Mouse (Mus musculus) hindbrain, embryonic 11.5 days (tissue): ENCODE measurements around the gene Usp6nl. TPM values are rescaled to one million over a fixed set of nuclear protein-coding genes. Genes with fewer than 3 reads are reported as not detected.
A peak's percentile ranks its signal among the peaks of the same experiment; 100 is the strongest.

ENCODE experiments used
- ATAC-seq: fragments of 200-750 bp; cut with Nextera tagmentation; 2 replicates; pipeline ENCODE4 v1.8.0; 2017; ENCODE audit warnings: mild to moderate bottlenecking, moderate TSS enrichment, moderate library complexity; ENCODE audit not compliant: low FRiP score
- DNase-seq: peaks from one replicate; pipeline ENCODE4 v3.0.0-alpha.2; 2015; ENCODE audit warnings: low spot score
- H3K27ac ChIP-seq: fragments of 300-500 bp; sonication (generic); 2 replicates; pipeline ENCODE4 v1.5.1; 2014; ENCODE audit warnings: mild to moderate bottlenecking, low read depth, low read length
- H3K27me3 ChIP-seq: fragments of 300-500 bp; sonication (generic); 2 replicates; pipeline ENCODE4 v1.6.1; 2014; ENCODE audit warnings: mild to moderate bottlenecking, low read length, moderate library complexity, mixed read lengths; ENCODE audit not compliant: control insufficient read depth, insufficient read depth
- H3K36me3 ChIP-seq: fragments of 300-500 bp; sonication (generic); 2 replicates; pipeline ENCODE4 v1.6.1; 2014; ENCODE audit warnings: mild to moderate bottlenecking, low read length, moderate library complexity, mixed read lengths; ENCODE audit not compliant: control insufficient read depth, insufficient read depth
- H3K4me1 ChIP-seq: fragments of 300-500 bp; sonication (generic); replicated peaks from 2 replicates; pipeline ENCODE4 v1.6.1; 2014; ENCODE audit warnings: low read length, mixed read lengths; ENCODE audit not compliant: control insufficient read depth, insufficient read depth
- H3K4me2 ChIP-seq: fragments of 300-500 bp; sonication (generic); replicated peaks from 2 replicates; pipeline ENCODE4 v1.6.1; 2014; ENCODE audit warnings: mild to moderate bottlenecking, low read depth, low read length
- H3K4me3 ChIP-seq: fragments of 300-500 bp; sonication (generic); 2 replicates; pipeline ENCODE4 v1.5.1; 2014; ENCODE audit warnings: low read depth, low read length
- H3K9ac ChIP-seq: fragments of 300-500 bp; sonication (generic); 2 replicates; pipeline ENCODE4 v1.6.1; 2014; ENCODE audit warnings: low read depth, low read length
- H3K9me3 ChIP-seq: fragments of 300-500 bp; sonication (generic); 2 replicates; pipeline ENCODE4 v1.6.1; 2016; ENCODE audit warnings: low read length; ENCODE audit not compliant: control insufficient read depth
- WGBS: fragments of 180-500 bp; shearing (Covaris S2); extraction: QIAGEN DNeasy Blood & Tissue Kit; methylation state at CpG from one replicate; pipeline ENCODE4 v1.1.7; 2014; 5-methylcytosine and 5-hydroxymethylcytosine counted together
- polyA plus RNA-seq: library from polyadenylated mRNA; unstranded; fragments of >200 nt; fragmentation: Nextera tagmentation; extraction: Ambion mirVana; gene quantifications from 2 replicates; pipeline ENCODE4 v1.2.1, GENCODE M21; 2014

The Usp6nl gene
- polyA plus RNA-seq, 1 experiment from 2014 or later: 15.8 TPM

DNA sequence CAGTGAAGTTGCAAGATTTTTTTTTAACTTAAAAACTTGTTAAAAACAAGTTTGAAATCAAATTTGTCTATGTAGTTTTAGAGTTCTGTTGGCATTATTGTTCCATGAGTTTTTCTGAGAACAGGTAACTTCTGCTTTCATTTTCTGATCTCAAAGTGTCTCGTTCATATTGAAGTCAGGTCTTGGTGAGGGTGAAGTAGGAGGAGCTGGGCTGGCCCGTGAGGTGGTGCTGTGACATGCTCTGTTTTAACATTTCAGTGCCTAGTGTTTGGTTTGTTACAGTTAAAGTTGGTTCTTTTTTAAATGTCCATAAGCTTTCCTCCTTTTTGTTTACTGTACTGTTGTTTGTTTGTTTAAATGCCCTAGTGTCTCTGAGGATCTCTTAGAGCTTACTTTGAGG, 15.0 kb downstream of the Usp6nl start:
- no peak for DNase-seq
- ATAC-seq: no peak
- Histone ChIP-seq H3K4me3 (no peak overlapping the region), H3K27me3 (no peaks in the 10 kb centered on the region), H3K4me1 (no peaks in the 10 kb centered on the region; the same call in 1 of the 2 replicates), H3K36me3 (no peaks in the 10 kb centered on the region), H3K4me2 (no peak overlapping the region), H3K9me3 (no peaks in the 10 kb centered on the region), H3K9ac (no peak overlapping the region), H3K27ac (no peak overlapping the region)
- WGBS: 87% methylated on average over 2 of the region's 2 CpGs

DNA sequence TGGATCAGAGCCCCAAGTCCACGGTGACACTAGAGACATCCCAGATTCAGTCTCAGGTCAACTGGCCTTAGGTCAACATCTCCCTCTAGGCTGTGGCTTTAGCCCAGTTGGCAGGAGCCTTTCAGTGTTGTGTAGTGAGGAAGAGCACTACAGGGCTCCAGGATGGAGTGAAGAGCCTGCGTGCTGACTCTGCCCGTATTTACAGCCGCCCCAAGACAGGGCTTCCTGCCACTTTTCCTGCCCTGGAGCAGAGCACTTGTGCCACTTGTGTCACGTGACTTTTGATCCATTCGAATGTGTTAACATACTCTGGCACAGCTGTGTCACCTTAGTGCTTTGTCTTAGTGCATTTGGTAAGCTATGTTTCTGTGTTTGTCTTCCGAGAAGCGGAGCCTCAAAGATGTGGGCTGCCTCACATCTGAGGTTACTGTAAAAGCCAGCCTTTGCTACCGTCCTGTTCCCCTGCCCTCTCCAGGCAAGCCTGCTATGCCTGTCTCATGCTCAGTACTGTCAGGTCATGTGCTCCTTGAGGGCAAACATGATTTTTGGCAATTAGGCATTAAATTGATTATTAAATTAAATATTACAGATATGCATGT, 15.7 kb downstream of the Usp6nl start:
- no peak for DNase-seq
- no peak overlapping the region for H3K4me2 ChIP-seq
- H3K36me3 ChIP-seq: no peaks in the 10 kb centered on the region
- no peaks in the 10 kb centered on the region for H3K27me3 ChIP-seq
- 87% methylated on average over 9 of the region's 9 CpGs for WGBS
- H3K4me3 ChIP-seq: no peak overlapping the region
- no peaks in the 10 kb centered on the region for H3K9me3 ChIP-seq
- no peak overlapping the region for H3K27ac ChIP-seq
- no peak overlapping the region for H3K9ac ChIP-seq
- no peak for ATAC-seq
- no peaks in the 10 kb centered on the region; the same call in 1 of the 2 replicates for H3K4me1 ChIP-seq

DNA sequence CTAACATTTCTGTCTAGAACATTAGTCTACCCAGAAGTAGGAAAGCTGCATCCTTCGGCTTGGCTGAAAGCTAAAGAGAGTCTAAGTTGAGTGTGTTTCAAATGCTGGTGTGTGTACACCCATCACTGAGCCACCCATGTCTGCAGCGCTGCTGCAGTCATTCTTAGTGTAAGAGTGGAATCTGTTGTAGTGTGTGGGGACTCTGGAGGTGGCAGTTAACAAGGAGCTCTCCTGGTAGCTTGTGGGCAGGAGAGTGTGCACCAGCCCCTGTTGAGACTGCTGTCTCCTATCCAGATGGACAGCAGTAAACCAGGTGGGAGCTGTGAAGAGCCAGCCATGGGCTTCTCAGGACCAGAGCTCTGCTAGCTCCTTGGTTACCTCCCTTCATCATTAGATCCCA, 18.0 kb downstream of the Usp6nl start:
- ATAC-seq (no peak), DNase-seq (no peak)
- WGBS: 94% methylated on average over 2 of the region's 2 CpGs
- Histone ChIP-seq H3K27me3 (no peaks in the 10 kb centered on the region), H3K9ac (no peak overlapping the region), H3K4me3 (no peak overlapping the region), H3K9me3 (no peaks in the 10 kb centered on the region), H3K36me3 (no peaks in the 10 kb centered on the region), H3K4me1 (no peaks in the 10 kb centered on the region), H3K4me2 (no peak overlapping the region), H3K27ac (no peak overlapping the region)

DNA sequence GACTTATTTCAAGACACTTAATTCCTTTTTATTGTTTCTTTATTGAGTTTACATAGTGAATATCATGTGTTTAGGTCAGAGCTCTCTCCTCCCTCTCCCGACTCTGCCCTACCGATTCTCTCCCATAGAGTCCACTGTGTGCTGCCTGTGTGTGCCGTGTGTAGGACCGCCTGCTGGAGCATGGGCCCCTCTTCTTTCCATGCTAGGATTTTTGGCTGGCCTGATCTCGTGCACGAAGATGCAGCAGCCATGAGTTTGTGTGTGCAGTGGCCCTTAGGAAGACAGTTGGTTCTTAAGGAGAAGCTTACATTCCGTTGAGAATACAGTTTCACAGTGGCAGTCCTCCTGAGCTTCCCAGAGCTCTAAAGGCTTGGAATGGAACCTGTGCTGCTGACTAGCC, 19.0 kb downstream of the Usp6nl start:
- Histone ChIP-seq H3K9me3 (no peaks in the 10 kb centered on the region), H3K9ac (no peak overlapping the region), H3K4me2 (no peak overlapping the region), H3K4me1 (no peaks in the 10 kb centered on the region), H3K27ac (no peak overlapping the region), H3K4me3 (no peak overlapping the region), H3K36me3 (no peaks in the 10 kb centered on the region), H3K27me3 (no peaks in the 10 kb centered on the region)
- WGBS: 89% methylated on average over 7 of the region's 7 CpGs
- ATAC-seq: no peak
- DNase-seq: no peak

DNA sequence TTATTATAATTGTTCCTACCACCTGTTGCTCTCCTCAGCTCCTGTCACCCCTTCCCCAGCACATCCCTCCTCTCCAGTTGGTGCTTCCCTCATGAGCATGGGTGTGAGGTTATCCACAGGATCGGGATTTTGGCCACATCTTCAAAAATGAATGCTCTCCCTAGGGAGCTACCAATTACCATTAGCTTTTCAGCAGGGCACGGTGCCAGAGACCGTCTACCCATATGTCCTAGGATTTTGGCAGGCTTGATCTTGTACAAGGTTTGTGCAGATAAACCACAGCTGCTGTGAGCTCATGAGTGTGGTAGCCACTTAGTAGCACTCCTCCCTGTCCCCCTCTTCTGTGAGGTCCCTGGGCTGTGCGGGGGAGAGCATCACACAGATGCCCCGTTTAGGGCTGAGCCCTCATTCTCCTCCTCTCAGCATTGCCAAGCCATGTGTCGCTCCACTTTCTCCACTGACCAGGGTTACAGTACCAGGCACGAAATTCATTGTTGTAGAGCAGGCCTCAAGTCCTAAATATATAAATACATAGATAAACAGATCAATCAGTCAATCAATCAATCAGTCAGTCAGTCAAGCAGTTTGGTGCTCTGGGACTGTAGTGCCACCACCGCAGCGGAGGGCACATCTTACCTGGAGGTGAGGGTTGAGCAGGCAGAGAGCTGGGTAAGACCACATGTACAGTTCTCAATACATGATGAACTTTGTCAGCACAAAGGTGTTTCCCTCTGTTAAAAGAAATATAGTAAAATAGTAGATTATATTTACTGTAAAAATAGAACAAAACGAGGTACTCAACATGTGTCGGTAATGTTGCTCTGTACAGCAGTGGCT, 27.0 kb downstream of the Usp6nl start:
- Histone ChIP-seq H3K4me3 (no peak overlapping the region), H3K4me1 (no peaks in the 10 kb centered on the region; the same call in 1 of the 2 replicates), H3K9ac (no peak overlapping the region), H3K27me3 (no peaks in the 10 kb centered on the region), H3K27ac (no peak overlapping the region), H3K36me3 (no peaks in the 10 kb centered on the region), H3K9me3 (no peaks in the 10 kb centered on the region), H3K4me2 (no peak overlapping the region)
- ATAC-seq: no peak
- WGBS: 81% methylated on average over 11 of the region's 11 CpGs
- DNase-seq: no peak

DNA sequence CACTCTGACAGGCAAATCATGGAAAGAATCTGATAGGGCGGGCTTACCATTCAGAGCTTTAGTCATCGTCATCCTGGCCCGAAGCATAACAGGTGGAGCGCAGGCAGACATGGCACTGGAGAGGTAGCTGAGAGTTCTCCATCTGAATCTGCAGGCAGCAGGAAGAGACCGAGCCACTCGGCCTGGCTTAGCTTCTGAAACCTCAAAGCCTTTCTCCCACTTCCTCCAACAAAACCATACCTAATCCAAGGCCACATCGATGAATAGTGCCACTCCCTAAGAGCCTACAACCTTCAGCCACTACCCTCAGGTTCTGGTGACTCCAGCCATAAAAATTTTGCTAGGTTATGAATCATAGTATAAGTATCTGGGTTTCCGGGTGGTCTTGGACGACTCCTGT, 27.7 kb downstream of the Usp6nl start:
- Histone ChIP-seq H3K27ac (no peak overlapping the region), H3K4me2 (no peak overlapping the region), H3K36me3 (no peaks in the 10 kb centered on the region), H3K27me3 (no peaks in the 10 kb centered on the region), H3K4me3 (no peak overlapping the region), H3K9ac (no peak overlapping the region), H3K4me1 (no peaks in the 10 kb centered on the region; the same call in 1 of the 2 replicates), H3K9me3 (no peaks in the 10 kb centered on the region)
- no peak for DNase-seq
- WGBS: 89% methylated on average over 9 of the region's 9 CpGs
- ATAC-seq: no peak

DNA sequence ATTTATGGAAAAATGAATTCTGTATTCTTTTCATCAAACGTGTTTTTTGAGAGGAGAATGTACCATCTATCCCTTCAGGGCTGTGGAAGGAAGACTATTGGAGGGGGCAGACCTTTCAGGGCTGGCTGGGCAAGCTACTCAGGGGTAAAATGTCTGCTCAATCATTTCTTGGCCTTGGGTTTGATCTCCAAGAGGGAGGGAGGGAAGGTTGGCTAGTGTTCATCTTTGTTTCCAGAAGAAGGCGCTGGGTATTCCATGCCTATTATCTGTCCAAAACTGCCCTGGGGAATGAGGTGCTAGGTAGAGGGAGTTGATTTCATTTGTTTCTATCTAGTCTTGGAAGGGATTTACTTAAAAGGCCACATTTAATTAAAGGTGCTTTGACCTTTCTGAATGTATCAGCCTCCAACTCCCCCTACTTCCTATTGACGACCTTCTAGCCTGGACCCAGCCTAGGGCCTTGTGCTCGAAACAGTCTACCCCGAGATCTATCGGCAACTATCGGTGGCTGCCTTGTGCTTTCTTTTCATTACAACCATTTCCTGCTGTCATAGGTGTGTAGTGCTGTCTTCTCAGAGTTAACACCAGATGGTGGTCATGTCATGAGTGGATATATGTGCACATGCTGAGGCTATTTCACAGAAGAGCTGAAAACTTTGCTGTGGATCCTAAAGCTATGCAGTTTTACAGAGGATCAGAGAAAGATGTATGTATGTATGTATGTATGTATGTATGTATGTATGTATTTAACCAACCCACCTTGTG, 28.6 kb downstream of the Usp6nl start:
- H3K27me3 ChIP-seq: no peaks in the 10 kb centered on the region
- ATAC-seq: no peak
- no peak for DNase-seq
- no peak overlapping the region for H3K9ac ChIP-seq
- H3K27ac ChIP-seq: no peak overlapping the region
- H3K4me3 ChIP-seq: no peak overlapping the region
- WGBS: 79% methylated on average over 7 of the region's 7 CpGs
- H3K4me1 ChIP-seq: no peaks in the 10 kb centered on the region; the same call in 1 of the 2 replicates
- H3K4me2 ChIP-seq: no peak overlapping the region
- H3K36me3 ChIP-seq: no peaks in the 10 kb centered on the region
- no peaks in the 10 kb centered on the region for H3K9me3 ChIP-seq

DNA sequence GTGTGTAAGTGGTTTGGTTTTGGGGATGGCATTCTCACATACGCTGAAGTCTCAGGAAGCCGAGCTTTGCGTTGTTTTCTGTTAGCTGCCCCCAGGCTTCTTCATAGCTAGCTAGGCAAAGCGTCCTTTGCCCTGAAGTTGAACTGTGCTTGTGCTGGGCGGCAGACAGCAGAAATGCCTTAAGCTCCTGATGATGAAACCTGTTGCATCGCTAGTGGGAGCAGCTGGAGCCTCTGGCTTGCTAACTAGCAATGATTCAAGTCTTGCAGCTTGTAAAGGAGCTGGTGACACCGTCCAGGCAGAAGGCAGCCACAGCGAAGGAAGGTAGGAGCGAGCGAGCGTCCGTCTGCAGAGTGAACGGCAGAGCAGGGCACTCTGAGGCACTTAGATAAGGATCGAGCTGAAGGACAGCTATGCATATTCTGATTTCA, 30.1 kb downstream of the Usp6nl start:
- Histone ChIP-seq H3K9ac (no peak overlapping the region), H3K36me3 (no peaks in the 10 kb centered on the region), H3K9me3 (no peaks in the 10 kb centered on the region), H3K4me3 (no peak overlapping the region), H3K4me2 (no peak overlapping the region), H3K27me3 (no peaks in the 10 kb centered on the region), H3K4me1 (no peaks in the 10 kb centered on the region; the same call in 1 of the 2 replicates), H3K27ac (no peak overlapping the region)
- 65% methylated on average over 14 of the region's 14 CpGs for WGBS
- ATAC-seq (no peak), DNase-seq (peak; percentile 38)
